Mouse (Mus musculus): ENCODE results near the gene Arhgef6. TPM values are rescaled to one million over a fixed set of nuclear protein-coding genes. Genes with fewer than 3 reads are reported as not detected.

Gene Arhgef6
- total and polyA plus RNA-seq, 2 experiments = 1.8 to 5.3 TPM

GRCm38 (mm10) chrX:57372965-57373364, 34.4 kb upstream of the Arhgef6 start:
- Histone ChIP-seq H3K79me2 (ENCODE audit: control insufficient read depth, insufficient read depth, low read length) (no peaks in the 10 kb centered on the region), H3K4me3 (ENCODE audit: insufficient read depth, low read depth, low read length) (no peak overlapping the region), H3K27me3 (ENCODE audit: control insufficient read depth, insufficient read depth, low read length) (no peaks in the 10 kb centered on the region), H3K27ac (replicated peaks; ENCODE audit: insufficient read depth, low read depth, low read length) (no peak overlapping the region), H3K4me1 (ENCODE audit: control insufficient read depth, insufficient read depth, low read length) (no peaks in the 10 kb centered on the region), H3K9ac (ENCODE audit: low read depth, low read length) (no peak overlapping the region), H3K36me3 (ENCODE audit: control insufficient read depth, insufficient read depth, low read length) (peaks cover 3% of the 10 kb centered on the region; the same call in 1 of the 2 replicates)
- TF ChIP-seq POLR2A (IDR thresholded peaks at IDR 0.05; ENCODE audit: extremely low read depth, insufficient read depth, low read length) (no peak), CTCF (IDR thresholded peaks at IDR 0.05; ENCODE audit: low read depth, low read length) (no peak)
- DNase-seq (ENCODE audit: extremely low read depth, low read depth, low spot score) = peak; percentile 2
- WGBS = 30% methylated on average over 4 of the region's 4 CpGs

GRCm38 (mm10) chrX:57364891-57365569, 26.5 kb upstream of the Arhgef6 start:
- H3K9ac ChIP-seq (ENCODE audit: low read depth, low read length) = no peak overlapping the region

GRCm38 (mm10) chrX:57359316-57359715, 20.8 kb upstream of the Arhgef6 start:
- WGBS = 95% methylated on average over 1 of the region's 1 CpGs
- Histone ChIP-seq H3K27me3 (ENCODE audit: control insufficient read depth, insufficient read depth, low read length) (no peaks in the 10 kb centered on the region), H3K27ac (replicated peaks; ENCODE audit: insufficient read depth, low read depth, low read length) (no peak overlapping the region), H3K79me2 (ENCODE audit: control insufficient read depth, insufficient read depth, low read length) (no peaks in the 10 kb centered on the region), H3K36me3 (ENCODE audit: control insufficient read depth, insufficient read depth, low read length) (no peaks in the 10 kb centered on the region), H3K4me3 (ENCODE audit: insufficient read depth, low read depth, low read length) (no peak overlapping the region), H3K4me1 (ENCODE audit: control insufficient read depth, insufficient read depth, low read length) (no peaks in the 10 kb centered on the region), H3K9ac (ENCODE audit: low read depth, low read length) (no peak overlapping the region)
- no peak for DNase-seq (ENCODE audit: extremely low read depth, low read depth, low spot score)
- TF ChIP-seq POLR2A (IDR thresholded peaks at IDR 0.05; ENCODE audit: extremely low read depth, insufficient read depth, low read length) = no peak
- TF ChIP-seq CTCF (IDR thresholded peaks at IDR 0.05; ENCODE audit: low read depth, low read length) = no peak

More at GRCm38 (mm10) chrX:57364891-57365569, 26.5 kb upstream of the Arhgef6 start:
- DNase-seq (ENCODE audit: extremely low read depth, low read depth, low spot score) = no peak
- H3K4me1 ChIP-seq (ENCODE audit: control insufficient read depth, insufficient read depth, low read length) = no peaks in the 10 kb centered on the region
- no peaks in the 10 kb centered on the region for H3K27me3 ChIP-seq (ENCODE audit: control insufficient read depth, insufficient read depth, low read length)
- no peak for TF ChIP-seq CTCF (IDR thresholded peaks at IDR 0.05; ENCODE audit: low read depth, low read length)
- TF ChIP-seq POLR2A (IDR thresholded peaks at IDR 0.05; ENCODE audit: extremely low read depth, insufficient read depth, low read length) = no peak
- no peak overlapping the region for H3K27ac ChIP-seq (replicated peaks; ENCODE audit: insufficient read depth, low read depth, low read length)
- no peak overlapping the region for H3K4me3 ChIP-seq (ENCODE audit: insufficient read depth, low read depth, low read length)
- 63% methylated on average over 2 of the region's 2 CpGs for WGBS
- H3K36me3 ChIP-seq (ENCODE audit: control insufficient read depth, insufficient read depth, low read length) = no peaks in the 10 kb centered on the region
- no peaks in the 10 kb centered on the region for H3K79me2 ChIP-seq (ENCODE audit: control insufficient read depth, insufficient read depth, low read length)

- H3K4me3 ChIP-seq (ENCODE audit: insufficient read depth, low read depth, low read length) = no peak overlapping the region
- H3K79me2 ChIP-seq (ENCODE audit: control insufficient read depth, insufficient read depth, low read length) = no peaks in the 10 kb centered on the region
- WGBS = 56% methylated on average over 4 of the region's 4 CpGs
- TF ChIP-seq CTCF (IDR thresholded peaks at IDR 0.05; ENCODE audit: low read depth, low read length) (no peak), POLR2A (IDR thresholded peaks at IDR 0.05; ENCODE audit: extremely low read depth, insufficient read depth, low read length) (no peak)
- H3K9ac ChIP-seq (ENCODE audit: low read depth, low read length) = no peak overlapping the region
- H3K27ac ChIP-seq (replicated peaks; ENCODE audit: insufficient read depth, low read depth, low read length) = peak overlapping the region; percentile 60
- DNase-seq (ENCODE audit: extremely low read depth, low read depth, low spot score) = no peak
- H3K27me3 ChIP-seq (ENCODE audit: control insufficient read depth, insufficient read depth, low read length) = no peaks in the 10 kb centered on the region
- H3K4me1 ChIP-seq (ENCODE audit: control insufficient read depth, insufficient read depth, low read length) = no peaks in the 10 kb centered on the region; the same call in 1 of the 2 replicates
- H3K36me3 ChIP-seq (ENCODE audit: control insufficient read depth, insufficient read depth, low read length) = no peaks in the 10 kb centered on the region
These were observed 691 bp upstream of the Arhgef6 start for GRCm38 (mm10) chrX:57339220-57339619.

GRCm38 (mm10) chrX:57337582-57337981, 947 bp downstream of the Arhgef6 start:
- TF ChIP-seq CTCF (IDR thresholded peaks at IDR 0.05; ENCODE audit: low read depth, low read length) (no peak), POLR2A (IDR thresholded peaks at IDR 0.05; ENCODE audit: extremely low read depth, insufficient read depth, low read length) (no peak)
- no peak for DNase-seq (ENCODE audit: extremely low read depth, low read depth, low spot score)
- no peaks in the 10 kb centered on the region; the same call in 1 of the 2 replicates for H3K4me1 ChIP-seq (ENCODE audit: control insufficient read depth, insufficient read depth, low read length)
- no peaks in the 10 kb centered on the region for H3K79me2 ChIP-seq (ENCODE audit: control insufficient read depth, insufficient read depth, low read length)
- H3K4me3 ChIP-seq (ENCODE audit: insufficient read depth, low read depth, low read length) = no peak overlapping the region
- no peak overlapping the region for H3K9ac ChIP-seq (ENCODE audit: low read depth, low read length)
- H3K36me3 ChIP-seq (ENCODE audit: control insufficient read depth, insufficient read depth, low read length) = no peaks in the 10 kb centered on the region
- H3K27me3 ChIP-seq (ENCODE audit: control insufficient read depth, insufficient read depth, low read length) = no peaks in the 10 kb centered on the region
- H3K27ac ChIP-seq (replicated peaks; ENCODE audit: insufficient read depth, low read depth, low read length) = no peak overlapping the region

- no peak for DNase-seq (ENCODE audit: extremely low read depth, low read depth, low spot score)
- TF ChIP-seq CTCF (IDR thresholded peaks at IDR 0.05; ENCODE audit: low read depth, low read length) = no peak
- TF ChIP-seq POLR2A (IDR thresholded peaks at IDR 0.05; ENCODE audit: extremely low read depth, insufficient read depth, low read length) = no peak
- no peak overlapping the region for H3K9ac ChIP-seq (ENCODE audit: low read depth, low read length)
- WGBS = 72% methylated on average over 9 of the region's 9 CpGs
- H3K27ac ChIP-seq (replicated peaks; ENCODE audit: insufficient read depth, low read depth, low read length) = no peak overlapping the region
- no peaks in the 10 kb centered on the region for H3K27me3 ChIP-seq (ENCODE audit: control insufficient read depth, insufficient read depth, low read length)
- H3K4me1 ChIP-seq (ENCODE audit: control insufficient read depth, insufficient read depth, low read length) = no peaks in the 10 kb centered on the region; the same call in 1 of the 2 replicates
- H3K36me3 ChIP-seq (ENCODE audit: control insufficient read depth, insufficient read depth, low read length) = no peaks in the 10 kb centered on the region
- H3K4me3 ChIP-seq (ENCODE audit: insufficient read depth, low read depth, low read length) = peak overlapping the region; percentile 35; the same call in 1 of the 2 replicates
- H3K79me2 ChIP-seq (ENCODE audit: control insufficient read depth, insufficient read depth, low read length) = no peaks in the 10 kb centered on the region
These were observed 1.6 kb downstream of the Arhgef6 start for GRCm38 (mm10) chrX:57336958-57337357.

Data from liver, adult 2 months (tissue).